Mouse (Mus musculus): ENCODE measurements around the gene Adra2b. TPM values are rescaled to one million over a fixed set of nuclear protein-coding genes. Genes with fewer than 3 reads are reported as not detected.
A peak's percentile ranks its signal among the peaks of the same experiment; 100 is the strongest.

The Adra2b gene
- not detected in 2 replicates for polyA plus RNA-seq (2012)

DNA sequence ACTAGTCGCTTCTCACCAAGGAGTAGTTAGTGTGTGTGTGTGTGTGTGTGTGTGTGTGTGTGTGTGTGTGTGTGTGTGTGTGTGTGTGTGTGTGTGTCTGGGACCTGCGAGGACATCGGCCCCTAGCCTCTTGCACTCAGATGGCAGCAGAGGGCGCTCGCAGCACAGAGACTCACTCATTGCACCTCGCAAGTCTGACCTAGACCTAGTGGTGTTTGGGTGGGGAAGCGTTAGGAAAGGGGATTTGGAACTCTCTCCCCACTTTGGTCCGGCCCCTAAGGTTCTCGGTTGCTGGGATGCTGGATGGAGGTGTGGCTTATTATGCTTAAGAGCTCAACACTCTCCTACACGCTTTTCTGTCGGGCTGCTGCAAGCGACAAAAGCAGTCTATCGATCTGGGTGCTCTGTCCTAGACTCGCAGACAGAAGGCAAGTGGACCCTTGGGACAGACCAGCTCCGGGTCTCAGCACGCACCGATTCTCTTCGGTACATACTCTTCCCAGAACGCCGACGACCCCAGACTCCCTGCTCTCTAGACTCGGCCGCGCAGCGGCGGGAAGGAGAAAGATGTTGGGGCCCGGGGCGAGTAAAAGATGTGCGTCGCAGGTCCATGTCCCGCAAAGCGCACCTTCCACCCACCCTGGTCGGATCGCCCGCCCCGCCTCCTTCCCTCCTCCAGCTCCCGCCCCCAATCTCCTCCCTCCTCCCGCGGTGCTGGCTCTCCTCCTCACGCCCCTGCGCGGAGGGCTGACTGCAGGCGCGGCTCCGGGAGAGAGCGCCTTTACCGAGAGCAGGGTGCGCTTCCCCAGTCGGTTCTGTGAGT, at the start of gene Adra2b:
TSS of gene Adra2b (plus strand) at position 750 of the 823 bp plus-strand sequence.
- no peak for TF ChIP-seq GATA1 (IDR thresholded peaks at IDR 0.05; ENCODE audit: low read length)

DNA sequence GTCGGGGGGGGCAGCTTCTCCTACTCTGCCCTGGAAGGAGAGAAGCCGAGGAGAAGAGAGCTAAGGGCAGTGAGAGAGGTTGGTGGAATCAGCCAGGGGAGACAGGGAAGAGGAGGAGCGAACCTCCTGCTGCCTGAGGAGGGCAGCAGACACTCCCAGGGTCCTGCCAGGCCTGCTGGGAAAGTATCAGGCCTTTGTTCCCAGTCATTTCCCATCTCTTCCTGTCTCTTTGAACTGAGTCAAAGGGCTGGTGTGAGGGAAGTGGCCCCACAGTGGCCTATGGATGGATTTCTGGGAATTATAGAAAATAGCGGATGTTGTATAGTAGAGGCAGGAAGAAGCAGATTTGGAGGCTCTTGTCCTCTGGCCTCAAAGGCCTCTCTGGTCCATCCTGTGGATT, 49.1 kb upstream of the Adra2b start:
- TF ChIP-seq GATA1 (IDR thresholded peaks at IDR 0.05; ENCODE audit: low read length) = no peak

DNA sequence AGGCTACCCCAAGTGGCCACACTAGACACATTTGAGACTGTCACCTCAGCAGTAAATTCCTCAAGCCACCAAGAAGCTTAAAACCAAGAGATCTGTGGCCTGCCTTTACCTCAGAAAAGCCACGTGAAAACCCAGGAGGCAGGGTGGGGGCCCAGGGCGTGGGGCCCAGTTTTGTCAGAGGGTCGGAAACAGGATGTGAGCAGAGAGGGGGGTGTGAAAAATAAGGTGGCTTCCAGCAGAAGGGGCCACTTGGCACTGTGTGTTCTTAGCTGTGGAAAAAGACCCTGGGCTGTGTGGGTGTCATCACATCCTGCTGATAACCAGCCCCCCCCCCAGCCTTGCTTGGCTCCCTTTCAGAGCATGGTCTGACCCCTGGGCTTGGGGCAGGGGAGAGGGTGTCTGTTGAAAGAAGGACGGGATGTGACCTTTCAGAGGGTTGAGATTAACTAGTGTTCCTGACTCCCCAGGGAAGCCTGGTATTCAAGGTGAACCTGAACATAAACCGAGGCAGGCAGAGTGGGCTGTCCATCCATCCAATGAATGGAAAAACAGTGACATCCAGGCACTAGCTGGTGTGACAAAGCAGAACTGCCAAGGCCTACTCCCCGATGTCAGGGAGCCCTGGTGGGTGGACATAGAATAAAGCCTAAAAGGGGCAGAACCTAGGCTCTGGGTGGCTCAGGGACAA, 48.4 kb upstream of the Adra2b start:
- no peak for TF ChIP-seq GATA1 (IDR thresholded peaks at IDR 0.05; ENCODE audit: low read length)

DNA sequence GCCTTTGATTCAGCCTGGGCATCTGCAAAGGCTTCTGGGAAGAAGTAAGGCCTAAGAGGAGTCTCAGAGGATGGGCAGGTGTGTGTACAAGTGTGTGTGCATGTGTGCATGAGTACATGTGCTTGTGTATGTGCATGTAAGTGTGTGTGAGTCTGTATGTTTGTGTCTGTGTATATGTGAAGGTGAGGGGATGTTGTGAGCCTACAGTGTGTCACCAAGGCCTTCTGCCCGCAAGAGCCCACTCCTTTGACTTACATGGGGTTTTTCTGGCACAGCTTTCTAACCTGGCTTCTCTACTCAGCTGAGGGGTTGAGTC, 47.9 kb upstream of the Adra2b start:
- TF ChIP-seq GATA1 (IDR thresholded peaks at IDR 0.05; ENCODE audit: low read length) = no peak

DNA sequence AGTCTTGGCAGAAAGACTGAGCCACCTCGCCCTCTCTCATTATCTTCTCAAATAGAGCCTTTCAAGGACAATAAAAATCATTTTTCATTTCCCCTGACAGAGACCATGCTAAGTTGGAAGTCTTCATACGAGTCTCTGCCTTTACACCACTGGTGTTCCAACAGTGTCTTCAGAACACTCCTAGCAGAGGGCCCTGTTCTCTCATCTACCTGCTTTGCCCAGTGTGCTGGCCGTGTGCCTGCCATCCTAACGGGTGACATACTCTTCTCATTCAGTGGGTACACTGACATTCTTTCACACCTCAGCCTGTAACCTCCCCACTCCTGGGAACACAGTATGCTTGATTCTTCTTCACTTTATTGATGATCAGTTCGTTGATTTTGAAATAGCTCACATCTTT, 46.6 kb upstream of the Adra2b start:
- no peak for TF ChIP-seq GATA1 (IDR thresholded peaks at IDR 0.05; ENCODE audit: low read length)

DNA sequence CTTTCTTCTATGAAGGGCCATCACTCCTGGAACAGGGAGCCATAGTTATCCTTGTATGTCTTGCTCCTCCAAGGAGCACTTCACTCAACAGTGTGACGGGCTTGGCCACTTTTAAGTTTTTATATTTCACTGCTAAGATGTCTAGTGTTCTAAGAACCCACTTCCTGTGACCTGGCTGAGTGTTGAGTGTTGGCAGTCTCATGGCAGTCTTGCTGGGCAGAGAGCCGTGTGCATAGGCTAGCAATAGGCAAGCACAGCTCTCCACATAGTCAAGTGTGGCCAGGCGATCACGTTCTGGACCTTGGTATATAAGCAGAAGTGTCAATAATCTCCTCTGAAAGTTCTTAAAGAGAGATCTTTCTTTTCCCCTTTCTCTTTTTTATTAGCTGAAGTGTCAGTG, 44.9 kb upstream of the Adra2b start:
- TF ChIP-seq GATA1 (IDR thresholded peaks at IDR 0.05; ENCODE audit: low read length) = no peak

DNA sequence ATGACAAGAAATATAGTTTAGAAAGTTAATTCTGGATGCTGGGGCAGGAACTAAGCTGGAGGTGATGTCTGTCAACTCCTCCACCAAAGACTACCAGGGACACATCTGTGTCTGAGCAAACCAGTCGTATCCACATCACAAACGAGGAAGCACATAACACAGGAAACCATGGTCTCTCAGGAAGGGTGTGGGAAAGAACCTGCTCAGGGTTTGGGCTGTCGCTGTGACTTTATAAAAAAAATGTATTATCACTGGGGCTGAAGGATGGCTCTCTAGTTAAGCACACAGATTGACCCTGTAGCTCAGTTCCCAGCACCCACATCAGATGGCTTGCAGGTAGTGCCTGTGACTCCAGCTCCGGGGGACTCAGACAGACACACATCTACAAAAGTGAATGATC, 43.9 kb upstream of the Adra2b start:
- TF ChIP-seq GATA1 (IDR thresholded peaks at IDR 0.05; ENCODE audit: low read length) = no peak

DNA sequence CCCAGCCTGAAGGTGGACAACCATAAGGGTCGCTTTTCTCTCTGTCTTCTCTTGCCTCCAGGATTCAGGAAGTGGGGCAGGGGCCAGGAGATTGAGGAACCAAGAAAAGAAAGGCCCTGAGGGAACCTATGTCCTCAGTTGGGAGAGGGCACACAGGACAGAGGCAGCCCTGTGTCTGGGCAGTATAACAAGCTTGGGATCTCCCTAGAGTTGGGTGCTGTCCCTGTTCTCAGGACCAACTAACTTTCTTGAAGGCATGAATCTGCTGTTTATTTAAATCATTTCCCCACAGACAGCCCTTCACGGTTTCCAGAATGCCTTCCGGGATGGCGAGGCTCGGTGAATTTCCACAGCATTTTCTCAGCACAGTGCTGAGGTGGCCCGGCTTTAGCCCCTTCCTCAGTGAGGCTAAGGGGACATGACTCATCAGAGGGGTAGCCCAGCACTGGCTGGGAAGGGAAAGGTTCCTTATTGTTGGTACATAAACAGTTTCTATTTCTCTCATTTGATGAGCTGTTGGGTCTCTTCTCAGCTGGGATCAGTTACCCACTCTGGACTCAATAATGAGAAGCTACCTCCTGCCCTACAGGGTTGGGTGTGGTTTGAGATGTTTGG, 40.2 kb upstream of the Adra2b start:
- TF ChIP-seq GATA1 (IDR thresholded peaks at IDR 0.05; ENCODE audit: low read length) = no peak

- TF ChIP-seq GATA1 (IDR thresholded peaks at IDR 0.05; ENCODE audit: low read length) = no peak
Measured at GRCm38 (mm10) chr2:127323667-127324066, 39.3 kb upstream of the Adra2b start.

- TF ChIP-seq GATA1 (IDR thresholded peaks at IDR 0.05; ENCODE audit: low read length) = no peak
Measured at GRCm38 (mm10) chr2:127324456-127324855, 38.6 kb upstream of the Adra2b start.

DNA sequence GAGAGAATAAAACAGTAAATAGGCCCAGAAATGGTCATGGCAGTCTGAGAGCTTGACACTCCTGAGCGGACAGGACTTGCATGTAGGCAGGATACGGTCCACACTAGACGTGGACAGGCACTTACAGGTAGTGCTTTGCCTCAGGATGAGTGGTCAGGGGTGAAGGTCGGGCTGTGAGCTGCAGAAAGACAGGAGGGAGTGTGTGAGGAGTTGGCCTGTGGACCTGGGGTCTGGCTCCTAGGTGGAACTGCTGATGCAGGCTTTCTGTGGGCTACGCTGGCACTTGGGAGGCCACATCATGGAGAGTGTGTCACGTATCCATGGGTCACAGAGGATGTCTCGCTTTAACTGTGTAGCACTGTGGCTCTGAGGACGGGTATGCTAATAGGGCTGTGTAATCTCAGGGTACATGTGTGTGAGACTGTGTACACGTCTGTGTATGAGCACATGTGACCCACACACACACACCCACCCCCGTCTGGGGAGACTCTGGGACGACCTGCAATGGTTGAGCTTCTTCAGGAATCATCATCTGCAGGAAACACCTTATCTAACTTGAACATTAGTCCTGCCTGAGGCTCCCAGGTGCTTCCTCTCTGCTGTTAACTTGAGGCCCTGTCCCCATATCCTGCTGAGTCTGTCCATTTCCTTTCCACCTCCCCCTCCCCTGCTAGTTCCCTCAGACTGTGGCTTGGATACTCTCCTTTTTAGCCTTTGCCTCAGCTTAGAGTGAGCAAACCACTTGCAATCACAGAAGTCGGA, 34.7 kb upstream of the Adra2b start:
- TF ChIP-seq GATA1 (IDR thresholded peaks at IDR 0.05; ENCODE audit: low read length) = peak; percentile 57

DNA sequence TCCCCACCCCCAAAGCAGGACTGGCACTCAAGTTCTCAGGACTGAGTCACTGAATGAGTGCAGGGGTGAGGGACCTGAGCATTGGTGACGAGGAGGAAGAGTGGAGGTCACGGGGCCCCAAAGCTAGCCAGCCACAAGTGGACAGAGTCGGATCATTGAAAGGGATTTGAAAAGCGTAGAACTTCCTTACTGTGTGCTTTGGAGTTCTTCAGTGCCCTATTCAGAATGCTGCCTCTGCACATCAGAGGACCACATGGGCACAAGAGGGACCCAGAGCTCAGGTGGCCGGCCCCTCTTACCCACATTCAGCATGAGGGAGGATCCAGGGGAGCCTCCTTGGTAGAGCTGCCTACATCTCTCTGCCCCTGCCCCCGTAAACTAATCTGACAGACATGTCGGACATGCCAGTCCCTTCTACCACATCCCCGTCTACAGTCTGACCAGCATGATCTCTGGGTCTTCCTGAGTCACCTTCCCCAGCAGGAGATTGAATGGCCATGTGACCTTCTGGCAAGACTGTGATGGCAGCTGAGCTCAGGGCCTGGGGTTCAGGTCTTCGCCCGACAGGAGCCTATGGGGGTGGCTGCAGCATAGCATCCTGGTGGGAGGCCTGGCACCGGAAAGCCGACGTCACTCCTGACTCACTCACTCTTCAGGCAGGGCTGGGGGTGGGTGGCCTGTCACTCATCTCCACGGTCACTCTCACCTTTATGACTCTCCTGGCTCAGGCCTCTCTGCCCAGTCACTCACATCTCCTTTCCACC, 30.0 kb upstream of the Adra2b start:
- TF ChIP-seq GATA1 (IDR thresholded peaks at IDR 0.05; ENCODE audit: low read length) = no peak

DNA sequence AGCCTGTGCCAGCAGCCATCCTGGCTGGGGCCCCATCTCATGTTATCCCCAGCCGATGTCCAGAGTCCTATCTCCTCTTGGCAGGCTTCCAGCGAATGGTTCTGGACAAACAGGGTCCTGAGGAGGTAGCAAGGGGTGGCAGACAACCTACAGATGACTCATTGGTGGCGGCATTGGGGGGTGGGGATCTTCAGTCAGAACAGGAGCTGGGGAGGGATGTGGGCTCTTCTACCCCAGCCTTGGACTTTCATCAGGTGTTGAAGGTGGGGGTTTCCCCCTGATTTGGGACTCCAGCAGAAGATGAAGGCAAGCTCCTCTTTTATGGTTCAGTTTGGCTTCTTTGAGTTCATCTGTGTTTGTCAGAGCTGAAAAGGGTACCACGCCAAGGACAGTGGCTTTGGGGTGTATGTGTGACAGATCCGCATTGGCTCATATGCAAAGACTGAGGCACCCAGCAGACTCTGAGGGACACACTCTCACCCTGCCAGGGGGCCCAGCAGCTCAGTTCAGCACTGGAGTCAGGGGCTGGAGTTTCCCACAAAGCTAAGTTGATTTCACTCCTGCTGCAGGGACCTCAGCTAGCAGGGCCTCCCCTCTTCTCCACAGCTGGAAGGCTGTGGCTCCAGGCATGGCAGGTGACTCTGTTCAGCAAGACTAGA, 28.9 kb upstream of the Adra2b start:
- no peak for TF ChIP-seq GATA1 (IDR thresholded peaks at IDR 0.05; ENCODE audit: low read length)

DNA sequence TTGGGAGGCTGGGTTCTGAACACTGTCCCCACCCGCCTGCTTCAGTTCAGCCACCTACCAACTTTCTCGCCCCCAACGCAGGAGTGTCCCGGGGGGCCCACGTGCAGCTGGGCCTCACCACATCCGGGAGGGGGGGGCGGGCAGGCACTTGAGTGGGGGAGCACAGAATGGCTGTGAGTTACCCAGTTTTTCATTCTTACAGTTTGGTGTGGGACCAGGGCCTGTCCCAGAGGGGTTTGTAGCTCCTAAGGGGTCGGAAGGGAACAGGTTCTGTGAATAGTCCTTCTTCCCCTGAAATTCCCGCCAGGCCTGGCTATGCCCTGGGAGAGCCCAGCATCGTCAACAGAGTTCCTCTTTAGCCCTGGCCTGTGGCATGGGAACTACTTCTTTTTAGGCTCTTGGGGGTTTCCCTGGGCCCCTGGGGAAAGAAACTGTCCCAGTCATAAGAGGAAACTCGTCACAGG, 27.9 kb upstream of the Adra2b start:
- TF ChIP-seq GATA1 (IDR thresholded peaks at IDR 0.05; ENCODE audit: low read length) = no peak

Measured in G1E-ER4 (cell line).